Mouse (Mus musculus): Measurements from ENCODE around the gene Ippk.

The Ippk gene

GRCm38 (mm10) chr13:49420754-49421605 lies at the start of gene Ippk:
Ippk (plus strand) TSS chr13:49421249.
- peak; percentile 99 for DNase-seq

GRCm38 (mm10) chr13:49371428-49371899 lies 49.6 kb upstream of the Ippk start:
- peak; percentile 84 to 92 for DNase-seq

GRCm38 (mm10) chr13:49372370-49373060 lies 48.5 kb upstream of the Ippk start:
- peak in 1 of 2 experiments; percentile 33 for DNase-seq

- DNase-seq, result peak in 1 of 2 experiments; percentile 15
These were observed 46.7 kb upstream of the Ippk start for GRCm38 (mm10) chr13:49374304-49374703.

- no peak for DNase-seq
These were observed 46.3 kb upstream of the Ippk start for GRCm38 (mm10) chr13:49374730-49375129.

- DNase-seq, result peak in 1 of 2 experiments; percentile 19
These were observed 43.4 kb upstream of the Ippk start for GRCm38 (mm10) chr13:49377608-49378007.

- no peak for DNase-seq
These were observed 41.7 kb upstream of the Ippk start for GRCm38 (mm10) chr13:49379301-49379700.

GRCm38 (mm10) chr13:49381230-49381629 lies 39.8 kb upstream of the Ippk start:
- DNase-seq, result peak; percentile 88 to 93

- DNase-seq, result no peak
These were observed 38.1 kb upstream of the Ippk start for GRCm38 (mm10) chr13:49382997-49383396.

- DNase-seq, result peak; percentile 44 to 65
These were observed 36.1 kb upstream of the Ippk start for GRCm38 (mm10) chr13:49384751-49385463.

- peak; percentile 13 to 49 for DNase-seq
These were observed 29.7 kb upstream of the Ippk start for GRCm38 (mm10) chr13:49391374-49391773.

GRCm38 (mm10) chr13:49393579-49393978 lies 27.5 kb upstream of the Ippk start:
- DNase-seq, result no peak

- DNase-seq, result no peak
These were observed 26.1 kb upstream of the Ippk start for GRCm38 (mm10) chr13:49394886-49395447.

- DNase-seq, result no peak
These were observed 24.3 kb upstream of the Ippk start for GRCm38 (mm10) chr13:49396798-49397197.

- no peak for DNase-seq
These were observed 22.9 kb upstream of the Ippk start for GRCm38 (mm10) chr13:49398191-49398590.

- DNase-seq, result peak; percentile 40 to 50
These were observed 20.9 kb upstream of the Ippk start for GRCm38 (mm10) chr13:49400139-49400538.

GRCm38 (mm10) chr13:49402628-49403027 lies 18.4 kb upstream of the Ippk start:
- peak in 1 of 2 experiments; percentile 32 for DNase-seq

- no peak for DNase-seq
These were observed 13.3 kb upstream of the Ippk start for GRCm38 (mm10) chr13:49407795-49408194.

- no peak for DNase-seq
These were observed 513 bp downstream of the Ippk start for GRCm38 (mm10) chr13:49421606-49421917.

GRCm38 (mm10) chr13:49421959-49422358 lies 910 bp downstream of the Ippk start:
- no peak for DNase-seq

GRCm38 (mm10) chr13:49426736-49427135 lies 5.7 kb downstream of the Ippk start:
- no peak for DNase-seq

- no peak for DNase-seq
These were observed 7.1 kb downstream of the Ippk start for GRCm38 (mm10) chr13:49428042-49428675.

Measured in lung, postnatal 4 days (tissue).